Mouse (Mus musculus) liver, postnatal 0 days (tissue): ENCODE measurements around the gene Arhgdia. TPM values are rescaled to one million over a fixed set of nuclear protein-coding genes. Genes with fewer than 3 reads are reported as not detected.
"Not testable (repeated sequence)": the region's sequence is repeated elsewhere in the genome, so short reads cannot be mapped to it uniquely, and the experiment has no call there.

Experiments used
- ATAC-seq: fragments of 200-750 bp; cut with Nextera tagmentation; 2 replicates; pipeline ENCODE4 v1.8.0; 2017; ENCODE audit warnings: mild to moderate bottlenecking, moderate library complexity
- DNase-seq: peaks from one replicate; pipeline ENCODE4 v3.0.0-alpha.2; 2016
- H3K27ac ChIP-seq: fragments of 300-500 bp; sonication (generic); 2 replicates; pipeline ENCODE4 v1.5.1; 2014; ENCODE audit warnings: antibody characterized with exemption, moderate library complexity, mild to moderate bottlenecking, low read depth
- H3K27me3 ChIP-seq: fragments of 300-500 bp; sonication (generic); 2 replicates; pipeline ENCODE4 v1.6.1; 2014; ENCODE audit warnings: low read length, control low read depth, mixed read lengths; ENCODE audit not compliant: insufficient read depth
- H3K36me3 ChIP-seq: fragments of 300-500 bp; sonication (generic); replicated peaks from 2 replicates; pipeline ENCODE4 v1.6.1; 2014; ENCODE audit warnings: mild to moderate bottlenecking, control low read depth, low read length, moderate library complexity, mixed read lengths; ENCODE audit not compliant: insufficient read depth
- H3K4me1 ChIP-seq: fragments of 300-500 bp; sonication (generic); 2 replicates; pipeline ENCODE4 v1.6.1; 2014; ENCODE audit warnings: antibody characterized with exemption, mild to moderate bottlenecking, control low read depth; ENCODE audit not compliant: insufficient read depth
- H3K4me2 ChIP-seq: fragments of 300-500 bp; sonication (generic); 2 replicates; pipeline ENCODE4 v1.6.1; 2014; ENCODE audit warnings: low read depth, mild to moderate bottlenecking, low read length, moderate library complexity, mixed read lengths
- H3K4me3 ChIP-seq: fragments of 300-500 bp; sonication (generic); 2 replicates; pipeline ENCODE4 v1.5.1; 2014; ENCODE audit warnings: low read depth, low read length
- H3K9ac ChIP-seq: fragments of 300-500 bp; sonication (generic); replicated peaks from 2 replicates; pipeline ENCODE4 v1.6.1; 2014; ENCODE audit warnings: mild to moderate bottlenecking, moderate library complexity
- H3K9me3 ChIP-seq: fragments of 300-500 bp; sonication (generic); 2 replicates; pipeline ENCODE4 v1.6.1; 2016; ENCODE audit warnings: mild to moderate bottlenecking, control low read depth, low read length, mixed read lengths
- CTCF ChIP-seq: sonication (generic); IDR thresholded peaks from 2 replicates; pipeline ENCODE4 v1.5.1; 2016; ENCODE audit warnings: antibody characterized with exemption, low read depth
- EP300 ChIP-seq: IDR thresholded peaks from 2 replicates; pipeline ENCODE4 v1.6.1; 2016; ENCODE audit warnings: antibody characterized with exemption, low read depth, mild to moderate bottlenecking
- WGBS: fragments of 180-500 bp; shearing (Covaris S2); extraction: QIAGEN DNeasy Blood & Tissue Kit; methylation state at CpG from one replicate; pipeline ENCODE4 v1.1.7; 2014; ENCODE audit not compliant: insufficient replicate concordance; 5-methylcytosine and 5-hydroxymethylcytosine counted together
- polyA plus RNA-seq: library from polyadenylated mRNA; unstranded; fragments of >200 nt; fragmentation: Nextera tagmentation; extraction: Ambion mirVana; gene quantifications from 2 replicates; pipeline ENCODE4 v1.2.1, GENCODE M21; 2015

Arhgdia gene
- polyA plus RNA-seq, 1 experiment from 2014 or later, result 156 TPM

- no peak for DNase-seq
- TF ChIP-seq CTCF (0 out of 2 replicates have a peak, but pooled peaks have one; percentile 3), EP300 (no peak)
- ATAC-seq, result no peak
- Histone ChIP-seq H3K27me3 (no peaks in the 10 kb centered on the region), H3K4me3 (no peak overlapping the region), H3K36me3 (peaks cover 90% of the 10 kb centered on the region), H3K4me1 (0 out of 2 replicates have a peak, but pooled peaks cover 3% of the 10 kb centered on the region), H3K9me3 (no peaks in the 10 kb centered on the region), H3K9ac (no peak overlapping the region), H3K27ac (no peak overlapping the region), H3K4me2 (no peak overlapping the region)
- 84% methylated on average over 9 of the region's 9 CpGs for WGBS
These were observed 16.3 kb downstream of the Arhgdia start for GRCm38 (mm10) chr11:120565114-120565513.

GRCm38 (mm10) chr11:120562949-120563348 is 18.5 kb downstream of the Arhgdia start:
- WGBS, result 92% methylated on average over 13 of the region's 13 CpGs
- H3K4me3 ChIP-seq, result no peak overlapping the region
- H3K27me3 ChIP-seq, result no peaks in the 10 kb centered on the region
- H3K4me1 ChIP-seq, result no peaks in the 10 kb centered on the region
- no peak overlapping the region for H3K27ac ChIP-seq
- no peak for DNase-seq
- no peak for ATAC-seq
- H3K9me3 ChIP-seq, result no peaks in the 10 kb centered on the region
- H3K4me2 ChIP-seq, result no peak overlapping the region
- peaks cover 84% of the 10 kb centered on the region for H3K36me3 ChIP-seq
- no peak overlapping the region for H3K9ac ChIP-seq
- TF ChIP-seq EP300 (no peak), CTCF (no peak)

- no peak for DNase-seq
- Histone ChIP-seq H3K27ac (no peak overlapping the region), H3K4me3 (no peak overlapping the region), H3K9me3 (no peaks in the 10 kb centered on the region), H3K27me3 (no peaks in the 10 kb centered on the region), H3K36me3 (peaks cover 65% of the 10 kb centered on the region), H3K9ac (no peak overlapping the region), H3K4me1 (no peaks in the 10 kb centered on the region), H3K4me2 (no peak overlapping the region)
- 81% methylated on average over 13 of the region's 13 CpGs for WGBS
- no peak for ATAC-seq
- TF ChIP-seq CTCF, result no peak
- no peak for TF ChIP-seq EP300
These were observed 20.3 kb downstream of the Arhgdia start for GRCm38 (mm10) chr11:120560952-120561728.

GRCm38 (mm10) chr11:120558843-120559242 is 22.6 kb downstream of the Arhgdia start:
- DNase-seq, H3K27me3 ChIP-seq, H3K9ac ChIP-seq, H3K9me3 ChIP-seq, H3K4me2 ChIP-seq, H3K27ac ChIP-seq, H3K4me3 ChIP-seq, ATAC-seq, H3K4me1 ChIP-seq: not testable (repeated sequence)
- 80% methylated on average over 6 of the region's 6 CpGs for WGBS
- peaks cover 44% of the 10 kb centered on the region for H3K36me3 ChIP-seq

- TF ChIP-seq CTCF (no peak), EP300 (no peak)
- no peak overlapping the region for H3K4me2 ChIP-seq
- DNase-seq (no peak), ATAC-seq (peak; percentile 47)
- no peaks in the 10 kb centered on the region for H3K27me3 ChIP-seq
- peak overlapping the region; percentile 35 for H3K27ac ChIP-seq
- 41% methylated on average over 2 of the region's 2 CpGs for WGBS
- peaks cover 9% of the 10 kb centered on the region for H3K36me3 ChIP-seq
- H3K4me3 ChIP-seq, result no peak overlapping the region
- no peak overlapping the region for H3K9ac ChIP-seq
- peaks cover 8% of the 10 kb centered on the region for H3K4me1 ChIP-seq
- H3K9me3 ChIP-seq, result no peaks in the 10 kb centered on the region
These were observed 26.2 kb downstream of the Arhgdia start for GRCm38 (mm10) chr11:120555260-120555659.

GRCm38 (mm10) chr11:120554834-120555233 is 26.6 kb downstream of the Arhgdia start:
- H3K4me2 ChIP-seq, result no peak overlapping the region
- peak; percentile 74 for ATAC-seq
- no peak for TF ChIP-seq EP300
- TF ChIP-seq CTCF, result no peak
- WGBS, result 50% methylated on average over 7 of the region's 7 CpGs
- no peak overlapping the region for H3K4me3 ChIP-seq
- DNase-seq, result no peak
- peaks cover 4% of the 10 kb centered on the region; the same call in 1 of the 2 replicates for H3K36me3 ChIP-seq
- peak overlapping the region; percentile 35; the same call in 1 of the 2 replicates for H3K27ac ChIP-seq
- no peaks in the 10 kb centered on the region for H3K9me3 ChIP-seq
- H3K9ac ChIP-seq, result no peak overlapping the region
- H3K27me3 ChIP-seq, result no peaks in the 10 kb centered on the region
- peaks cover 12% of the 10 kb centered on the region for H3K4me1 ChIP-seq
